Mouse (Mus musculus): ENCODE results near the gene Prdx6b. TPM values are rescaled to one million over a fixed set of nuclear protein-coding genes. Genes with fewer than 3 reads are reported as not detected.

Prdx6b gene
- polyA plus RNA-seq, 1 experiment from 2014 or later, result not detected

DNA sequence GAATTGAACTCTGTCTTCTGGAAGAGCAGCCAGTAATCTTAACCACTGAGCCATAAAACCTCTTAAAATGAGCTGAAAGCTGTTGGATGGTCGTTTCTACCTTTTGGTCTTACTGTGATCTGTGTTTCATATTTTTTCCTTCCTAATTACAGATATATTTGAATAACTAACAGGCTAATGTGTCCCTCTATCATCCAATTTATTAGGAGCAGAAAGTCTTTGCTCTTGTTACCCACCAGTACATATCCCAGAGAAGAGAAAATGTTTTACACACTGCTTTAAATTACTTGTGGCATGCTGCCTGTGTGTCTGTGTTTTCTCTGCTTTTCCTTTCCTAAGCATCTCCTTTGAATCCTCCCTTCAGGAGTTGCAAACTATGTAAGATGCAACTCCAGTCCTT is 21.9 kb downstream of the Prdx6b start:
- no peaks in the 10 kb centered on the region for H3K27me3 ChIP-seq (replicated peaks; ENCODE audit: control insufficient read depth, insufficient read depth, low read length)
- no peak for ATAC-seq
- 48% methylated on average over 1 of the region's 1 CpGs for WGBS
- H3K4me1 ChIP-seq (ENCODE audit: control insufficient read depth, insufficient read depth, low read depth, low read length), result peaks cover 12% of the 10 kb centered on the region
- H3K4me2 ChIP-seq (ENCODE audit: low read length), result no peak overlapping the region
- H3K9ac ChIP-seq (ENCODE audit: low read depth, low read length), result no peak overlapping the region
- H3K27ac ChIP-seq (ENCODE audit: low read depth, low read length), result no peak overlapping the region
- no peak overlapping the region for H3K4me3 ChIP-seq (ENCODE audit: low read length)
- no peaks in the 10 kb centered on the region for H3K9me3 ChIP-seq (ENCODE audit: control insufficient read depth, low read length)
- peaks cover 3% of the 10 kb centered on the region; the same call in 1 of the 2 replicates for H3K36me3 ChIP-seq (ENCODE audit: control insufficient read depth, insufficient read depth, low read length)

DNA sequence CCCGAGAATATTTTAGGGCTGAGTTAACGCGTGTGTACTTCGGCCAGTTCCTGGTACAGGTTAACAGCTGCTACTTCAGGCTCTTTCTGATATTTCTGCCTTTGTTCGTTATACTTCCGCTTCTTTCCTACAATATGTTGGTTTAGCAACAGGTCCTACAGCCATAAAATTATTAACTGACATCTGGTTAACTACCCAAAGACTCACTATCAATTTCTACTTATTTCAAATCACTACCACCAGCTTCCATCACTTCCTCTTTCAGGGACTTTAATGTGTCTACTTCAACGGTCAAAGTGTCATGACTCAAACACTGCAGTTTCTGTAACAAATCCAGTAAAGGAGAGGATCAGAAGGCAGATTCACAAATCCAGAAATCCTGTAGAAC is 22.6 kb downstream of the Prdx6b start:
- Histone ChIP-seq H3K4me1 (ENCODE audit: control insufficient read depth, insufficient read depth, low read depth, low read length) (peaks cover 12% of the 10 kb centered on the region), H3K36me3 (ENCODE audit: control insufficient read depth, insufficient read depth, low read length) (peaks cover 3% of the 10 kb centered on the region; the same call in 1 of the 2 replicates), H3K27ac (ENCODE audit: low read depth, low read length) (peak overlapping the region; percentile 98), H3K27me3 (replicated peaks; ENCODE audit: control insufficient read depth, insufficient read depth, low read length) (no peaks in the 10 kb centered on the region), H3K4me2 (ENCODE audit: low read length) (peak overlapping the region; percentile 71), H3K9ac (ENCODE audit: low read depth, low read length) (peak overlapping the region; percentile 94), H3K4me3 (ENCODE audit: low read length) (peak overlapping the region; percentile 87), H3K9me3 (ENCODE audit: control insufficient read depth, low read length) (no peaks in the 10 kb centered on the region)
- 46% methylated on average over 7 of the region's 7 CpGs for WGBS
- ATAC-seq, result peak; percentile 30

DNA sequence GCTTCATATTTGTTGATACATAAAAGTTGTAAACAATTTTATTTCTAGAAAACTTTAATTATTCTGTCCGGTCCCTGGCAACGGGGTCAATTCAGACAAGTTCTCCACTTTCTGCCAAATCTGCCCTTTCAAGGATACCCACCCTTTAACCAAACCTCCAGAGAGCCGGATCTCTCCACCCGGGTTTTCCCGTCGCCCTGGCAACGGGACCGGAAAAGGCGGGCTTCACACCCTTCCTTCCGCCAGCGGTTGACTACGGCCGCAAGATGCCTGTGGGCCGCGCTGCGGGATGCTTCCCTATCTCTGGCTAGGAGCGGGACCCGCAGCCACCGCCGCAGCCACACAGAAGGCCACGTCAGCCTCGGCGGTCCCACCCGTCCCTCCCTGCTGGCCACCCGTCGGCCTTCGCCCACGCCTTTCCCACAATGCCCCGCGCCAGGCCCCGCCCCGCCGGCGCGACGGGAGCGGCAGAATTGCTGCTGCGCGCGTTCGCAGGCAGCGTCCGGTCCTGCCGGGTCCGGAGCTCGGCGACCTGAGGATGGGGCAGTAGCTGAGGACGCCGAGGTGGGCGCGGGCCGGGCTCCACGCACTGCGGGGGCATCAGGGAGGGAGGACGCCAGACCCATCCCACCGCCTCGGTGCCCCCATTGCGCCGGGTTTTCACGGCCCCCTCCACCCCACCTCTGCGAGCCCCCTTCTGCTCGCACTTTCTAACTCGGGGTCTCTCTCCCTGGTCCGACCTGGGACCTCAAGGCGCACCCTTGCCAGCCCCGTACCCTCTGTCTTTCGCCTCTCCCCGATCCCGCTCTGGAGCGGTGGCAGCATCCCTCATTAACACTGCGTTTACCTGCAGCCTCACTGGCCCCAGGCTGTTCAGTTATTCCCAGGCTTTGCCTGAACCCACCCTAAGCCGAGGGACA is 23.2 kb downstream of the Prdx6b start, which contains the start of gene Dnajc10:
TSS of gene Dnajc10 (plus strand) at position 225 of the 920 bp plus-strand sequence.
- under 1% methylated on average over 50 of the region's 72 CpGs for WGBS

DNA sequence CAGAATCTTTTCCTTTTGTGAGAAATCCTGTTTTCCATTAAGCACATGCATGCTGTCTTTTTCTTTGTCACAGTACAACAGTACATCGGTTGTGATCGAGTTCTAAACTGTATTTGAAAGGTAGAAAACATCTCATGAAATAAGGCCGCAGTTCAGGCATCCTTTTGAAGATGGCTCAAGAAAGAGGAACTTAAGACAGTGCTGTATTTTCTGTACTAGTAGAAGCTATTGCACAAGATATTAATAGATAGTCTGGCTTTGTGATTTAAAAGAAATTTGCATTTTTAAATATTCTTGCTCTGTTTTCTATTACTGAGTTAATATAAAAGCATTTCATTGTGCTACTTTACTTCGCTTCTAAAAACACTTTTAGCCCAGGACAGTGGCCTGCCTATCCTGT is 30.6 kb downstream of the Prdx6b start:
- 95% methylated on average over 4 of the region's 4 CpGs for WGBS
- no peak for ATAC-seq
- H3K27me3 ChIP-seq (replicated peaks; ENCODE audit: control insufficient read depth, insufficient read depth, low read length), result no peaks in the 10 kb centered on the region
- H3K9me3 ChIP-seq (ENCODE audit: control insufficient read depth, low read length), result no peaks in the 10 kb centered on the region
- no peak overlapping the region for H3K4me2 ChIP-seq (ENCODE audit: low read length)
- H3K4me3 ChIP-seq (ENCODE audit: low read length), result no peak overlapping the region
- no peak overlapping the region for H3K9ac ChIP-seq (ENCODE audit: low read depth, low read length)
- H3K27ac ChIP-seq (ENCODE audit: low read depth, low read length), result no peak overlapping the region
- H3K4me1 ChIP-seq (ENCODE audit: control insufficient read depth, insufficient read depth, low read depth, low read length), result no peaks in the 10 kb centered on the region
- peaks cover 31% of the 10 kb centered on the region for H3K36me3 ChIP-seq (ENCODE audit: control insufficient read depth, insufficient read depth, low read length)

More for the DNA sequence above, 23.2 kb downstream of the Prdx6b start, which contains the start of gene Dnajc10:
- H3K9ac ChIP-seq (ENCODE audit: low read depth, low read length), result peak within 1 kb of the TSS; percentile 94
- H3K27ac ChIP-seq (ENCODE audit: low read depth, low read length), result peak within 1 kb of the TSS; percentile 98
- peaks cover 12% of the 10 kb centered on the region for H3K4me1 ChIP-seq (ENCODE audit: control insufficient read depth, insufficient read depth, low read depth, low read length)
- peak within 1 kb of the TSS; percentile 87 for H3K4me3 ChIP-seq (ENCODE audit: low read length)
- peak; percentile 97 for ATAC-seq
- peaks cover 3% of the 10 kb centered on the region; the same call in 1 of the 2 replicates for H3K36me3 ChIP-seq (ENCODE audit: control insufficient read depth, insufficient read depth, low read length)
- H3K27me3 ChIP-seq (replicated peaks; ENCODE audit: control insufficient read depth, insufficient read depth, low read length), result no peaks in the 10 kb centered on the region
- H3K9me3 ChIP-seq (ENCODE audit: control insufficient read depth, low read length), result no peaks in the 10 kb centered on the region
- H3K4me2 ChIP-seq (ENCODE audit: low read length), result peak within 1 kb of the TSS; percentile 71

DNA sequence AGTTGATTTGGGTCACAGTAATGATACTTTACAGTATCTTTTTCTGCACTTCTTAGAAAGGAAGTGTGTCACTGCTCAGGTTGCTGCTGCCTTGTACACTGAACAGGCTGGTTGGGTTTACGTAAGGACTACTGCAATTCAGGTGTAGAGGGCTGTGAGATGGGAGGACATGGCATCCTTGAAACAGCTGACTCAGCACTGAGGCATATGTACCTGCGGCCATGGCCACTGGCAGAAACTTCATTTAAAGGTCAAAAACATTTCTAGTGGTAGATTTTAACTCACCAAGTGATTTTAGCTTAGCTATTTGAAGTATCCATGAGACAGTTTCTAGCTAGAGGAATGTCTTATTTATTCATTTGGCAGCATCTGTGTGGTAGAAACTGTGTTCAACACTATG is 33.5 kb downstream of the Prdx6b start:
- H3K4me2 ChIP-seq (ENCODE audit: low read length), result no peak overlapping the region
- no peak overlapping the region for H3K4me3 ChIP-seq (ENCODE audit: low read length)
- no peak overlapping the region for H3K27ac ChIP-seq (ENCODE audit: low read depth, low read length)
- 94% methylated on average over 2 of the region's 2 CpGs for WGBS
- H3K9ac ChIP-seq (ENCODE audit: low read depth, low read length), result no peak overlapping the region
- no peaks in the 10 kb centered on the region for H3K27me3 ChIP-seq (replicated peaks; ENCODE audit: control insufficient read depth, insufficient read depth, low read length)
- ATAC-seq, result no peak
- no peaks in the 10 kb centered on the region for H3K9me3 ChIP-seq (ENCODE audit: control insufficient read depth, low read length)
- H3K36me3 ChIP-seq (ENCODE audit: control insufficient read depth, insufficient read depth, low read length), result peaks cover 33% of the 10 kb centered on the region
- H3K4me1 ChIP-seq (ENCODE audit: control insufficient read depth, insufficient read depth, low read depth, low read length), result no peaks in the 10 kb centered on the region

DNA sequence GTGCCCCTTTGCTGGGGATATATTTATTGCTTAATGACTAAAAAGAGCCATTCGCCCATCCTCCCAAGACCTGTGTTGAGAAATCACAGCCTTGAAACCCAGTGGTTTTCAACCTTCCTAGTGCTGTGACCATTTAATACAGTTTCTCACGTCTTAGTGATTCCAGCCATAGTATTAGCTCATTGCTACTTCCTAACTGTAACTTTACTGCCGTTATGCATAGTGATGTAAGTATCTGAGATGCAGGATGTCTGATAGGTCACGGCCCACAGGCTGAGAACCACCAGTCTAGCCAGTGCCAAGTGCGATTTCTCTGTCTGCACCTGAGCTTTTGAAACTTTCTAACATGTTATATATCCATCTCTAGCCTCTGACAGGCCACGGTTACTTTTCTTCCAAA is 35.0 kb downstream of the Prdx6b start:
- H3K9ac ChIP-seq (ENCODE audit: low read depth, low read length), result no peak overlapping the region
- WGBS, result 95% methylated on average over 6 of the region's 6 CpGs
- H3K4me3 ChIP-seq (ENCODE audit: low read length), result no peak overlapping the region
- H3K4me1 ChIP-seq (ENCODE audit: control insufficient read depth, insufficient read depth, low read depth, low read length), result no peaks in the 10 kb centered on the region
- H3K27ac ChIP-seq (ENCODE audit: low read depth, low read length), result no peak overlapping the region
- ATAC-seq, result no peak
- H3K4me2 ChIP-seq (ENCODE audit: low read length), result no peak overlapping the region
- no peaks in the 10 kb centered on the region for H3K9me3 ChIP-seq (ENCODE audit: control insufficient read depth, low read length)
- peaks cover 28% of the 10 kb centered on the region for H3K36me3 ChIP-seq (ENCODE audit: control insufficient read depth, insufficient read depth, low read length)
- H3K27me3 ChIP-seq (replicated peaks; ENCODE audit: control insufficient read depth, insufficient read depth, low read length), result no peaks in the 10 kb centered on the region

DNA sequence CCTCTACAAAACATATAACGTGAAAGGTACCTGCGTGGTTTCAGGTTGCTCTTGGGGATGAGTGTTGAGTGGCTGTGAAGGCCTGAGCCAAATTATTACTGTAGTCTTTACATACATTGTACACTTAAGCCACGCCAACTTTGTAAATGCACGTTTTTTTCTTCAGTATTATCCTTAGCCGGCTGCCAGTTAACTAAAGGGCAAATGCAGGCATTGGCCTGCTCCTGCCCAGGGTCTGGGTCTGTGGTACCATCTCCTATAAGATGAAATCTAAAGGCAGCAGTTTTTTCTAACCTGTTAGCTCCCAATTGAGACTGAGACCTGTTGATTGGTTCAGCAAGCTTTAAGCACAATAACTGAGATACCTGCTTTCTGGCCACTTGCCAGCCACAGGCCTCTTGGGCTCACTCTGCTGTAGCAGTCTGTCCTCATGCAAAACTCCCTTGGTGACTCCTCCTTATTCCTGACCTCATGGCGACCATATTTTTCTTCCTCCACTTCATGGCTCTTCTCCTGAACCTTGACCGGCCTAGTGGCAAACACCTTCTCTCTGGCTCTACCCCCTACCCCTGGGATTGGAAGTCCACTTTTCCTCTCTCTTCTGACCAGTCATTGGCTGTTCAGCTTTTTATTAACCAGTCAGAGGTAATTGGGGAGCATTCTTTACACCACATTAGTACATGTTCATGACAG is 36.8 kb downstream of the Prdx6b start:
- Histone ChIP-seq H3K4me3 (ENCODE audit: low read length) (no peak overlapping the region), H3K4me1 (ENCODE audit: control insufficient read depth, insufficient read depth, low read depth, low read length) (no peaks in the 10 kb centered on the region), H3K36me3 (ENCODE audit: control insufficient read depth, insufficient read depth, low read length) (peaks cover 24% of the 10 kb centered on the region)

DNA sequence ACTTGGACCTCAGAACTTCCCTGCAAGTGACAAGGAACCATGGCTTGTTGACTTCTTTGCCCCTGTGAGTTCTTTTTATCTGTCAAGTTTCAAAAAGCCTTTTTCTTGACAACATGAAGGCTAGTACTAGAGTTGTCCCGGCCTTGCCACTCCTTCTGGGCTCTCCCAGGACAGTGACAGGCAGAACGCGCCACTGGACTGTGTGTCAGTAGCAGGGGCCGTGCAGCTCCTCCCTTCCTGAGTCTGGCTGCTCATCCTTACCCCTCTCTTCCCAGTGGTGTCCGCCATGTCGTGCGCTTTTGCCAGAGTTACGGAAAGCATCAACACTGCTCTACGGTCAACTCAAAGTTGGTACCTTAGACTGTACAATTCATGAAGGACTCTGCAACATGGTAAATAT is 48.3 kb downstream of the Prdx6b start:
- H3K4me2 ChIP-seq (ENCODE audit: low read length), result no peak overlapping the region
- WGBS, result 97% methylated on average over 9 of the region's 9 CpGs
- H3K27ac ChIP-seq (ENCODE audit: low read depth, low read length), result no peak overlapping the region
- no peak overlapping the region for H3K9ac ChIP-seq (ENCODE audit: low read depth, low read length)
- H3K4me1 ChIP-seq (ENCODE audit: control insufficient read depth, insufficient read depth, low read depth, low read length), result no peaks in the 10 kb centered on the region
- no peaks in the 10 kb centered on the region for H3K27me3 ChIP-seq (replicated peaks; ENCODE audit: control insufficient read depth, insufficient read depth, low read length)
- no peak for ATAC-seq
- H3K36me3 ChIP-seq (ENCODE audit: control insufficient read depth, insufficient read depth, low read length), result peaks cover 53% of the 10 kb centered on the region
- H3K4me3 ChIP-seq (ENCODE audit: low read length), result no peak overlapping the region
- H3K9me3 ChIP-seq (ENCODE audit: control insufficient read depth, low read length), result no peaks in the 10 kb centered on the region

More for the DNA sequence above, 36.8 kb downstream of the Prdx6b start:
- Histone ChIP-seq H3K9me3 (ENCODE audit: control insufficient read depth, low read length) (no peaks in the 10 kb centered on the region), H3K4me2 (ENCODE audit: low read length) (no peak overlapping the region), H3K9ac (ENCODE audit: low read depth, low read length) (no peak overlapping the region), H3K27ac (ENCODE audit: low read depth, low read length) (no peak overlapping the region), H3K27me3 (replicated peaks; ENCODE audit: control insufficient read depth, insufficient read depth, low read length) (no peaks in the 10 kb centered on the region)
- 96% methylated on average over 7 of the region's 7 CpGs for WGBS
- ATAC-seq, result no peak

Measured in hindbrain, embryonic 16.5 days (tissue).